Mouse (Mus musculus) left cerebral cortex, adult 8-10 months (tissue): Measurements from ENCODE around the gene Rbfox1. TPM values are rescaled to one million over a fixed set of nuclear protein-coding genes. Genes with fewer than 3 reads are reported as not detected.

Source experiments
- DNase-seq, 2 experiments: peaks; one replicate each; pipeline ENCODE4 v3.0.0; 2022; ENCODE audit warnings: low spot score in 2 of 2
- total RNA-seq, 4 experiments: library from RNA; stranded (reverse); gene quantifications; 2 replicates each; pipeline ENCODE4 v1.2.4; 2022

Gene Rbfox1
- total RNA-seq, 4 experiments from 2014 or later = 293 to 314 (median 299) TPM

- DNase-seq = no peak
Measured at GRCm38 (mm10) chr16:5992045-5993011, 107.2 kb downstream of the Rbfox1 start.

- peak in 1 of 2 experiments; percentile 27 for DNase-seq
Measured at GRCm38 (mm10) chr16:5997136-5997535, 112.0 kb downstream of the Rbfox1 start.

- DNase-seq = no peak
Measured at GRCm38 (mm10) chr16:5997651-5998050, 112.5 kb downstream of the Rbfox1 start.

GRCm38 (mm10) chr16:6000016-6000415 is 114.9 kb downstream of the Rbfox1 start:
- no peak for DNase-seq

GRCm38 (mm10) chr16:6006996-6007395 is 121.8 kb downstream of the Rbfox1 start:
- no peak for DNase-seq

GRCm38 (mm10) chr16:6012853-6013252 is 127.7 kb downstream of the Rbfox1 start:
- no peak for DNase-seq

GRCm38 (mm10) chr16:6018639-6019038 is 133.5 kb downstream of the Rbfox1 start:
- peak; percentile 67 to 74 for DNase-seq

- no peak for DNase-seq
Measured at GRCm38 (mm10) chr16:6019361-6019760, 134.2 kb downstream of the Rbfox1 start.

- no peak for DNase-seq
Measured at GRCm38 (mm10) chr16:6031280-6031679, 146.1 kb downstream of the Rbfox1 start.

- no peak for DNase-seq
Measured at GRCm38 (mm10) chr16:6032563-6032962, 147.4 kb downstream of the Rbfox1 start.

- no peak for DNase-seq
Measured at GRCm38 (mm10) chr16:6034876-6035275, 149.7 kb downstream of the Rbfox1 start.

GRCm38 (mm10) chr16:6037009-6037408 is 151.9 kb downstream of the Rbfox1 start:
- no peak for DNase-seq

GRCm38 (mm10) chr16:6042766-6043165 is 157.6 kb downstream of the Rbfox1 start:
- DNase-seq = peak in 1 of 2 experiments; percentile 76

- DNase-seq = no peak
Measured at GRCm38 (mm10) chr16:6048601-6049000, 163.4 kb downstream of the Rbfox1 start.

GRCm38 (mm10) chr16:6062495-6062894 is 177.3 kb downstream of the Rbfox1 start:
- no peak for DNase-seq

GRCm38 (mm10) chr16:6065481-6065880 is 180.3 kb downstream of the Rbfox1 start:
- DNase-seq = no peak

- DNase-seq = no peak
Measured at GRCm38 (mm10) chr16:6075442-6076050, 190.4 kb downstream of the Rbfox1 start.

GRCm38 (mm10) chr16:6079017-6079416 is 193.9 kb downstream of the Rbfox1 start:
- DNase-seq = no peak

GRCm38 (mm10) chr16:6084701-6085365 is 199.7 kb downstream of the Rbfox1 start:
- DNase-seq = peak in 1 of 2 experiments; percentile 36

GRCm38 (mm10) chr16:6086200-6086599 is 201.0 kb downstream of the Rbfox1 start:
- no peak for DNase-seq

- no peak for DNase-seq
Measured at GRCm38 (mm10) chr16:6091326-6092123, 206.4 kb downstream of the Rbfox1 start.
